Mouse (Mus musculus) layer of hippocampus, adult 8-10 months (tissue): ENCODE measurements at regions not wholly inside any gene's neighbourhood (a gene's known extent, or its start where the extent isn't known, plus 50 kb on each side); places are given as distances from the start of the nearest gene placed in this dataset.

Experiments
- DNase-seq, 2 experiments: peaks; one replicate each; pipeline ENCODE4 v3.0.0; 2022; ENCODE audit warnings: low spot score in 2 of 2

DNA sequence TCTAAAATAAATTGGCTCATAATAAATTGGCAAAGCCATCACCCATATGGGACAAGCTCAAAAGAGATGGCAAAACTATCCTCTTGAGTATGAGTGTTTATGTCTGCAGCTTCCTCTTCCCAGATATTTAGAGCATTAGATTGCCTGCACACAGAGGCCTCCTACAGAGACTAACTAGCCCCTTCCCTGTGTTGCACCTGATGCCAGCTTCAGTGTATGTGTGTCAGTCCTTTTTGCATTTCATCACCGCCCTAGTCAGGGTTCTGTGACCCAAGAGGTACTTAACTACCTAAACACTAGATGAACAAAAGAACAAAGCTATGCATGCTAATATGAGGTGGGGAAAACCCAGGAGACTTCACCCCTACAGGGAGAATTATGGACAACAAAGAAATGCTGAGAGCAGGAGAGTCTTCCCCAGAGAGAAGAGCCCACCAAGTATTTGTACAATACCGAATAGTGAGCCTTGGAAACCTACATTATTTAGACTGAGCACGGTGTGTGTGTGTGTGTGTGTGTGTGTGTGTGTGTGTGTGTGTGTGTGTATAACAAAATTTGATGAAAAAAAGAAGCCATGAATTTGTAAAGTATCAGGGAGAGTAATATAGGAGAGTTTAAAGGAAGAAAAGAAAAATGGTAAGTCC is 62.5 kb downstream of the Speer2 start:
- DNase-seq, result no peak

DNA sequence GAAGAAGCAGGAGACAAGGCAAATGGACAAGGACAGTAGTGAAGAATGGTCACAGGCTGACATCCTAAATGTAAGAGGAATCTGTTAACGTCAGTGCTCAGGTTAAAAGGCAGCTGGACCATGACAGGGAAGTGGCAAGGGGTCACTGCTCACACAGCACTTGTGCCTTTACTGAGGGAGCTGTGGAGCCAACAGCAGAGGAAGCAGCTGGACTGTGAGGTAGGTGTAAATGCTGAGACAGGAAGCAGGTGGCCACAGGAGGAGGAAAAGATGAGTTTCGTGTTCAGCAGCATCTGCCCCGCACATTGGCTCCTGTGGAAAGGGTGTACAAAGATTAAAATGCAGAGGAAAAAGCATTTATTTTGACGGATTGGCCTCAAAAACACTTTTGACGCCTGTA is 67.2 kb downstream of the Speer2 start:
- no peak for DNase-seq

DNA sequence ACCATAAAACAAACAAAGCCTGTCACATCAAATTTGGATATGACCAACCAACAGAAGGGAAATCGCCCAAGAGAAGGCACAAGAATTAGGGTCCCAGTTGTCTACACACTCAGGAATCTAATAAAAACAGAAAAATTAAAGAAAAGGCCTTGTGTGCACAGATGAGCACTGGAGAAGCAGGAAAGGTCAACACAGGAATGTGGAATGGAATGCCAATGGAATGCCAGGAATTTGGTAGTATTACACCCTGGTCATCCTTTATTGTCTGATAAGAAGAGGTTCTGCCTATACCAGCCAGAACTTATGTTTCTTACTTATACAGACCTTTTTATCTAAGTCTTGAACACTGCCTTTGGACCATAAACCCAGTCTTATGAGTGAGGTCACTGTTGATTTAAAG is 72.9 kb downstream of the Speer2 start:
- no peak for DNase-seq

DNA sequence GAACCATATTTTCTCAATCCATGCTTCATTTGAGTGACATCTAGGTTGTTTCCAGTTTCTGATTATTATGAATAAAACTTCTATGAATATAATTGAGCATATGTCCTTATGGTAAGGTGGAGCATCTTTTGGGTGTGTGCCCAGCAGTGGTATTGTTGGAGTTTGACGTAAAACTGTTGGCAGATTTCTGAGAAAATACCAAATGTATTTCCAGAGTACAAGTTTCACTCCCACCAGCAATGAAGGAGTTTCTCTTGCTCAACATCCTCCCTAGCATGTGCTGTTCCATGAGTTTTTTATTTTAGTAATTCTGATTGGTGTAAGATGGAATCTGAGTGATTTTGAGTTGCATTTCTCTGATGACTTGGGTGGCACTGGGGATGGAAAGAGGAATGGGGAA is 92.8 kb downstream of the Speer2 start:
- DNase-seq, result peak in 1 of 2 experiments; percentile 5
